Mouse (Mus musculus): ENCODE data around the gene Sox5. TPM values are rescaled to one million over a fixed set of nuclear protein-coding genes. Genes with fewer than 3 reads are reported as not detected.

Gene Sox5
- polyA plus RNA-seq, 1 experiment = 1.5 TPM

- DNase-seq (ENCODE audit: low read depth) = no peak
Measured at GRCm38 (mm10) chr6:144042936-144043335, 738.8 kb downstream of the Sox5 start.

GRCm38 (mm10) chr6:144041941-144042340, 739.8 kb downstream of the Sox5 start:
- DNase-seq (ENCODE audit: low read depth) = no peak

GRCm38 (mm10) chr6:144041188-144041587, 740.6 kb downstream of the Sox5 start:
- DNase-seq (ENCODE audit: low read depth) = no peak

- DNase-seq (ENCODE audit: low read depth) = no peak
Measured at GRCm38 (mm10) chr6:144040349-144040748, 741.4 kb downstream of the Sox5 start.

- no peak for DNase-seq (ENCODE audit: low read depth)
Measured at GRCm38 (mm10) chr6:144039221-144039620, 742.6 kb downstream of the Sox5 start.

DNA sequence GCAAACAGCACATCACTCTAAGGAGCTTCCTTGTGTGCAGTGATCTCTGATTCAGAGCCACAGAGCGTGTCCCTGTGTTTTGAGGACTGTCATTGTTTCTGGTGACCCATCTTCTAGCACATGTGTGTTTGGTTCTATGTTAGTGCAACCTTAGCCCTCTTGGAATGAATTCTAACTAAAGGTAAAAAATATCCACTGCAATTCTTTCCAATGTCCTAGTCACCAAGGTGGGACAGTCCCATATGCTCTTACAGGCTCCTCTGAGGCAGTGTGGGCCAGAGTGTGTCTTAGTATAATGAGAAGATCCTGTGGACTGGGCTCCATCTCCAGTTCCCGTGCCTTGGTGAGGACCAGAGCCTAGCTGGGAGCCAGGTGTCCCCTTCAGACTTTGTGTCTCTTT, 748.6 kb downstream of the Sox5 start:
- DNase-seq (ENCODE audit: low read depth) = no peak

DNA sequence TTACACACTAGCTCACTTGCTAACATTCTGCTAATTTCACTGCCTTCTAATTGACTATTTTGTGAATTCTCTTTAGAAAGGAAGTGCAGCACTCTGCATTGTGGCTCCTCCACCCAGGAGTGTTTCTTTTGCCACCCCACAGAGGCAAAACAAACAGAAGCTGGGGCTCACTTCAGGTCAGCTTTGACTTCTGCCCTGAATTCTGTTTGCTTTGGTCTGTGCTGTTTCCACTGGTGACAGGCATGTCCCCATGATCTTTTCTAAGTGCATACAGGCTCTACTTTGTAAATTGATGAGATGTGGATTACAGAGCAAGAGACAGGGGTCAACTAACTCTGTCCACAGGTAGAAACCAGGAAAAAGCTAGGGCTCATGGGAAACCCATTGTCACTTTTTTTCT, 764.8 kb downstream of the Sox5 start:
- DNase-seq (ENCODE audit: low read depth) = no peak

DNA sequence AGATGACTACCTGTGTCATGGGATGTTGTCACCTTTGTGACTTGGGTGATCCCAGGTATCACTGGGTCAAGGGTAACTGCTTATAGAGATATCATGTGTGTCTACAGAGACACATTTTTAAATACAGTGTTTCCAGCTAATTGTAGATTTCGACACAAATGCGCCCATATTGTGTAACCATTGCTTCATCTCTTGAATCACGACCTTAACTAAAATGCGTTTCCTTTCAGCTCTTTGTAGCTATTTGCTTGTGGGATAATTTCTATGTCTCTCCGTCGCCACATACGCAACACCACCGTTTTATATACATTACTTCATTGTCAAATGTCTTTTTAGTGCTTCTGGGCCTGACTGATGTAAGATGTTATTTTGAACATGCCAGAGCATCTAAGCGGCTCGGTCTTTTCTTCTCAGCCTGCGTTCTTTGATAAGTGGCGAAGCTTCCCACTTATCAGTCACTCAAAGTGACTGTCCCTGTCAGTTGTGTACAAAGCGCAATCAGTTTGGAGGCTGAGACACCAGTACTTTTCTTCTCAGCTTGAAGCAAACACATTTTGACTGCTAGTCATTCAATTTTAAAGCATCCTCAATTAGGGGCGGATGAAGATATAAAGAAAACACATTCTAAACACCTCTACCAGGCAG, 769.8 kb downstream of the Sox5 start:
- no peak for DNase-seq (ENCODE audit: low read depth)

DNA sequence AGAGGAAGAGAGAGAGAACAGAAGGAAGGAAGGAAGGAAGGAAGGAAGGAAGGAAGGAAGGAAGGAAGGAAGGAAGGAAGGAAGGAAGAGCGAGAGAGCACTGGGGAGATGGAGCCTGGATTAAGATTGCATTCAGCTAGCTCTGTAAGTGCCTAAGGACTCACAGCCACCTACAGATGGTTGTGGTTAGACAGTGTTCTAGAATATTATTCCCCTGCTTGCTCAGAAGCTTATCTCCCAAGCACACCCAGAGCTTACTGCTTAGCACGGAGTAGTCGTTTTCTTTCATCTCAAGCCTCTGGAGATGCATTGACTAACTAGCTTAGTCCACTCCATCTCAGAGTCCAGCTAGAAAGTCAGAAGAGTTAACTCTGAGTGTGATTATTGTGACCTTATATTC, 770.8 kb downstream of the Sox5 start:
- no peak for DNase-seq (ENCODE audit: low read depth)

DNA sequence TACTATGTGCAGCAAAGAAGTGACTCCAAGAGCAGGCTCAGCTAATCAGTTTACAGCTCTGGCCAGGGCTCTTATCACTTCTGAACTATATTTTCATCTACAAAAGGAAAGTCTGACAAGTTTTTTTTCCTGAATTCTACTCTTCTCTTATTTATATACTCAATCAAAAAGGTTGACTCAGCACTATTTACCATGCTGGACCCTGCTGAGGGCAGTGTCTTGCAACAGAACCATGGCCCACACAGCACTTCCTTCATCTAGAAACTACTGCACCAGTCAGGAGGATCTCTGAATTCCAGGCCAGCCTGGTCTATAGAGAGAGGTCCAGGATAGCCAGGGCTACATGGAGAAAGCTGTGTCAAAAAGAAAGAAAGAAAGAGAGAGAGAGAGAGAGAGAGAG, 771.5 kb downstream of the Sox5 start:
- DNase-seq (ENCODE audit: low read depth) = no peak

- DNase-seq (ENCODE audit: low read depth) = no peak
Measured at GRCm38 (mm10) chr6:144005132-144005531, 776.6 kb downstream of the Sox5 start.

DNA sequence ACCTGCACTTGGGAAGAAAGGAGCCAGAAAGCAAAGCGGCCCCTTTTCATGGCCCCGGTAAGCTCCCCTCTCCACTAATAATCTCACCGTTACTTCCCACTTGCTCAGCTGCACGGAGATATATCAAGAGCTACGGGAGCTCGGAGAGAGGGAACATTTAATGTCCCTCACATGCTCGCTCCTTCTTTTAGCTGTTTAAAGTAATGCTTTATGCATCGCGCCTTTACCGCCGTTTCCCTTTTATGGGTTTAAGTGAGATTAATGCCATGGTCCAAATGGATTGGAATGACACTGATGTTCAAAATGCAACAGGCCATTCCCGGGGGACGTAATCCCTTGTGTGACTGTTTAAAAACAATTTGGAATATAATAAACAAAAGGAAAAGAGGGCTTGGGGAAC, 783.6 kb downstream of the Sox5 start:
- no peak for DNase-seq (ENCODE audit: low read depth)

DNA sequence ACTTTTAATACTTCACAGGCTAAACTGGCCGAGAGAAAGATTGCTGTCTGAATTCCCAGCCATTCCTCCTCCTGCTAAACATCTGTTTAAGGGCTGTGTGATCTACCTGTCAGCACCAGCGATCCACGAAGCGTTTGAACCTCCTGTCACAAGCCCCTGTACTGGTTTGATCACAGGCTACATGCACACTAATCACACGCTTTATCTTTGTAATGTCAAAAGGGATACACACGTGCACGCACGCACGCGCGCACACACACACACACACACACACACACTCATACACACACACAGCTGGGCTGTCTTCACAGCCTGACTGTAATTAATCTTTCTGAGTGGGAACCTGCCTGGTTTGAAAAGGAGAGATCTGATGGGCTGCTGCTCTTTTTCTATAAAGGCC, 784.2 kb downstream of the Sox5 start:
- no peak for DNase-seq (ENCODE audit: low read depth)

- no peak for DNase-seq (ENCODE audit: low read depth)
Measured at GRCm38 (mm10) chr6:143995046-143995445, 786.7 kb downstream of the Sox5 start.

DNA sequence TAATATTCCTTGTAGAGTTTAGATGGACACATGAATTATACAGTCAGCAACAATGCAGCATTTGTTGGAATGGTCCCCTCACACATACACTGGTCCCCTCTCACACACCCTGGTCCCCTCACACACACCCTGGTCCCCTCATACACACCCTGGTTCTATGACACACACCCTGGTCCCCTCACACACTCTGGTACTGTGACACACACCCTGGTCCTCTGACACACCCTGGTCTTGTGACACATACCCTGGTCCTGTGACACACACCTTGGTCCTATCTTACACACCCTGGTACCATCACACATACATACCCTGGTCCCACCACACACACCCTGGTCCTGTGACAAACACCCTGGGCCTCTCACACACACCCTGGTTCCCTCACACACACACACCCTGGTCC, 794.2 kb downstream of the Sox5 start:
- DNase-seq (ENCODE audit: low read depth) = no peak

DNA sequence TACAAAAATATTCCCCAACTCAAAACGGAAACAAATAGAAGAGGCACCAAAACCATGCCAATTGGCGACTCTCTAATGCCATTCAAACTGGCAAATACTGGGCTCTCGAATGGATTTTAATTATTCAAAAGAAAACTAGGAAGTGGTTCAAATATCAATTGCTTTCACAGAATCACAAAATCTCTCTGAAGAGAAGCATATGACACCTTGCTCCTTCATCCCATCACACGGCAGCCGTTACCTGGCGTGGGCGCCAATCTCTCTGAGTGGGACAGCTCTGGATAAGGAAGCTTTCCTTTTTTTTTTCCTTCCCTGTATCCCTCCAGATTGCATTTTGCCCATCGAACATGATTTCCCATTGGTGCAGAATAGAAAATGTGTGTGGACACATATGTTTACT, 801.6 kb downstream of the Sox5 start:
- no peak for DNase-seq (ENCODE audit: low read depth)

DNA sequence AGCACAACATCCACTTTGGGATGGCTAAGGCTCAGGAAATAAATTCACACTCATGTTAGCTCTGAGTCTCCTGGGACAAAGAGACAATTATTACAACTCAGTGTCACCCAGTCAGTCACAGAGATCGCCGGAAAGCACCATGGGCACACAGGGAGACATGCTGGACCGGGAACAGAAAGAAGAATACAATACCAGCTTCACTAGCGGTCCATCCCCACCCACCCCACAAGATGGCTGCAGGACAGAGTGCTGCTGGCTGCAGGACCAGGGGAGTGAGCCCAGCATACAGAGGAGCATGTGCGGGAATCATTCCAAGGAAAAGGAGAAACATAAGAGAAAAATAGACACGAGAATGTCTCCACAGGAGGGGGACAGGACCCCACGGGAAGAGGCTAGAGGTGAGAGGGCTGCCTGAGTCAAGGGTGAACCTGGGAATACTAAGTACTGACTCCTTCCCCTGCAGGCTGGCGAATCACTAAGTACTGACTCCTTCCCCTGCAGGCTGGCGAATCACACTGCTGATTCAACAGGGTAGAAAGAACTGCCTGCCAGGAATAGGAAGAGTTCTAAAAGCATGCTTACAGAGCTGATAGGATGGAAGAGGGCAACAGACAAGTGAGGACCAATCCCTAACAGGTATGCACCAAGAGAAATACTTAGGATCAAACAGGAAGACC, 813.9 kb downstream of the Sox5 start:
- DNase-seq (ENCODE audit: low read depth) = no peak

DNA sequence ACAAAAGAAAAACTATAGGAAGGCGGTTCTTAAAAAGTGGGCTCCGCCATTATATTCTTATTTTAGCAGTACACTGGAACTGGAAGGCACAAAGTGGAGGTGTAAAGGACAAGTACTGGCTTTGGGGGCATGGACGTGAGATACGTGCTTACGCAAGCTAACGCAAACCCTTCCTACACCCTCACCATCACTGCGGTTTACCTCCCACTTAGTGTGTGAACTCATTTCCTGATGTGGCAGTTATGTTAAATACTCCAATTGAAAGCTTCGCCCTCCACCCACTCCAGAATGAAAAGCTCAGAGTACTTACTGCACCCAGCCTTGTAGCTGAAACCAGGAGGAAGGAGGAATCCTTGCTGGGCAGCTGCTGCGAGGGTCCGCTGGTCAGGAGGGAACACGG, 821.3 kb downstream of the Sox5 start:
- DNase-seq (ENCODE audit: low read depth) = no peak

- no peak for DNase-seq (ENCODE audit: low read depth)
Measured at GRCm38 (mm10) chr6:143960081-143960480, 821.7 kb downstream of the Sox5 start.

DNA sequence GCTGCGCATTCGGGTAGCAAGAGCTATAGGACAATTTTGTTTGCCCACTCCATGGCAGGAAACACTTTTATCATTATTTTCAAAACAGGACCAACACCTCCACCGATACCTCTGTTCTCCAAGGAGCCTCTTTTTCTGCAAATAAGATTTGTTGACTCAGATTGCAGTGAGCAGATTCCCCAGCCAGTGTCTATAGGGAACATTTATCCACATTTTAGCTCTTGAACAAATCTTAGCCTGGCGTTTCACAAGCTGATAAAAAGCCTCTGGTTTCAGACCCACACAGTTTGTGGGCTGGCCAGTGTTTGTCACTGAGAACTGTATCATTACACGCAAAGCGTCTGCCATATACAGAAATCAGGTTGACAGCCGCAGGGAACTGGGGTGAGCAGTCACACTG, 823.4 kb downstream of the Sox5 start:
- no peak for DNase-seq (ENCODE audit: low read depth)

DNA sequence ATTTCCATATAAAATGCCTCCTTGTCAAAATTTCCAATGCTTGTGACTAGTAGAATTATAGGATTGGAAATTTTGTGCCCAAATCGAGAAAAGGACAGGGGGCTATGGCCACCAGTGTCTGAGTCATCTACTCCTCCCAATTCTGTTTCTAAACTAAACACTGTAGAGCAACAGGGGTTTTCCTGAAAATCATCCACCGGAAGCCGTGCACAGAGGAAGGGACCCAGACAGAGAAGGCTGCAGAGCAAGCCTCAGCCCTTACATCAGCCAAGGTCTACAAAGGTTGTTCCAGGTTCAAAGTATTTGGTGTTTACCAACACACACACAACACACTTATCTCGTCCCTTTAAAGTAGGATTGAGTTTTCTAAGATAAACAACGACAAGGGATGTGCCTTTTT, 824.7 kb downstream of the Sox5 start:
- DNase-seq (ENCODE audit: low read depth) = no peak

DNA sequence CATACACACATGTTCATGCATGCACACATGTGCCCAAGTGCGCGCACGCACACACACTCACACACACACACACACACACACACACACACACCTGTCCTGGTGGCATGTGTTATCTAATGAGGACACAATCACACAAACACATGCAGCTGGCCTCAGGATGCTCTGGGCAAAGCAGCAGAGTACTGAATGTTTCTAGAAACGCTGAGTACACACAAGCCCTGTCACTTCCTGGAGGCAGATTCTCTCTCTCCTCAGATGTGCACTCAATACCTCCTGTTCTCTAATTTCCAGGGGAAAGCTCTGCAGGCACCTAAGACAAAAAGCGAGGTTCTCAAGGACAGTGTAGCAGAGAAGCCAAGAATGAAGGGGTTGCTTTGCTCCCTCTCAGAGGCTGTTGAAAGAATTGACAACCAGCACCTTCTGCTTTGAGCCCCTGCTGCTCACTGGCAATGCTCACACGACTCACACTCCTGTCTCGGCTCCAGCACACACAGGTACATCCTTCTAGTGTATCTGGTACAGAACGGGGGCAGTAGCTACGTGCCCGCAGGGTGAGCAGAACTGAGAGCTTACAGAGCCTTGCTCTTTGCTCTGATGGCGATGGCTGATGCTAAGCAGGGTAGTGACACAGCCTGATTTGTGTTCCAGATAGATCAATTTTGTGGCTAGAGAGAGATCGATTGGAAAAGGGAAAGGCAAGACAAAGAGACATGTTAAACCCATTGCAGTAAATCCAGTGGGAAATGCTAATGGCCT, 833.0 kb downstream of the Sox5 start:
- DNase-seq (ENCODE audit: low read depth) = no peak

DNA sequence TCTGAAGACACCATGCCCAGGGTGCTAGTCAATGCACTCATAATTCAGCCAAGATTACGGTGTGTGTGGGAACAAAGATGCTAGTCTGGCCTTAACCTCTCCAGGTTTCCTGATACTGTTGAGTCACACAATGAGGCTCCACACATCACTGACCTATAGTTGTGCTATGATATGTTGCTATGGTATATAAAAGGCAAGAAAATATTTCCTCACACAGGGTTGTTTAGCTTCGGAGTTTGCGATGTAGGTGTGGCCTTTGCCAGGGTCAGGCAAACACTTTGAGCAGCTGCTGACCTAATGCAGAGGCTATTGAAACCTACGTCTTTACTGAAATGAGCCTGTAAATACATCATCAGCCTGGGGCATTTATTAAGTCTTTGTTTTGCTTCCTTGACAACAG, 833.7 kb downstream of the Sox5 start:
- no peak for DNase-seq (ENCODE audit: low read depth)

Measured in gonadal fat pad, adult 2 months (tissue).